ENCODE assay signal across 9 mouse cellular contexts in the genomic region with DNA sequence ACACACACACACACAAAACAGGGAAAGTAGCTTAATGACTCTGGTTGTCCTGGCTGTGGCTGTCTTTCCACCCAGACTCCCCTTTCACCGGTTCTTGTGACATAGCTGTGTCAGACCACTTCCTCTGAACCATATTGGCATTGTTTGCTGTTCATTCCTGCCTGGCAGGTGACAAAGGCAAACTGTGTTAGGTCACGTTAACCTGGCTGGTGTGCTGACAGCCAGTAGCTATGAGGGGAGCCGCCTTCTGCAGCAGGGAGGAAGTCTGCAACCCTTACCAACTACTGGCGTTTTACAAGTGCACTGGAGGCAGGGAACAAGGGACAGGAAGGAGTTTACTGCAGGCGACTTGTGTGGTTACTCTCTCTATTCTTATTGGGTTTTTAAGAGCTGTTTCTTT.
DNase-seq lines count a peak whose midpoint lies in the region; ATAC-seq lines count a peak whose summit lies in the region.
"Had no signal": no experiment of that assay in that cellular context is flagged by ENCODE, and none has a peak within 500 bp of the region (broad histone marks: within the 10 kb centered on the region; RNA-seq: fewer than 3 reads in every experiment).

No protein-coding gene starts in this region.

- no peak overlapping the region for H3K4me2 ChIP-seq in kidney, embryonic 15.5 days

- no peak overlapping the region for H3K27ac ChIP-seq in kidney, embryonic 15.5 days

- H3K9ac ChIP-seq in kidney, embryonic 15.5 days = no peak overlapping the region

- no peaks in the 10 kb centered on the region for H3K27me3 ChIP-seq in kidney, embryonic 15.5 days

- DNase-seq in kidney, adult 9 months = no peak
- DNase-seq in large intestine, adult 2 months (ENCODE audit: low read depth, low spot score) = peak; percentile 47
- peak; percentile 1 to 9 for DNase-seq in natural killer cell, adult 2 months (ENCODE audit: low spot score in 2 of 2)
- DNase-seq in T-cell, adult 2 months (ENCODE audit: low spot score) = no peak
- no peak for DNase-seq in spleen, adult 18-20 months
- no peak for DNase-seq in embryo, embryonic 10 days (ENCODE audit: low spot score)
- DNase-seq: gastrocnemius, postnatal 36 days had no signal

- H3K4me3 ChIP-seq in kidney, embryonic 15.5 days (replicated peaks) = no peak overlapping the region

- H3K9me3 ChIP-seq in kidney, embryonic 15.5 days (replicated peaks) = no peaks in the 10 kb centered on the region

- no peaks in the 10 kb centered on the region for H3K4me1 ChIP-seq in kidney, embryonic 15.5 days

- WGBS in kidney, embryonic 15.5 days = 18% methylated on average over 5 of the region's 5 CpGs
- WGBS in large intestine, adult 2 months = 9% methylated on average over 5 of the region's 5 CpGs

- peaks cover 15% of the 10 kb centered on the region; the same call in 1 of the 2 replicates for H3K36me3 ChIP-seq in kidney, embryonic 15.5 days

- 0 out of 2 replicates have a peak, but pooled peaks have one; percentile 49 for ATAC-seq in kidney, embryonic 15.5 days (replicated peaks; ENCODE audit: low FRiP score)
- ATAC-seq in activated CD4-positive, CD25-positive, alpha-beta regulatory T cell, adult 4 months = peak; percentile 25

Comparison
In these comparisons a context has a peak if more than half of its experiments do, and no peak if none do; other contexts are left out.
1. DNase-seq: peak in large intestine, adult 2 months (single experiment) and natural killer cell, adult 2 months (2 of 2); none in kidney, adult 9 months (single experiment), T-cell, adult 2 months (single experiment), spleen, adult 18-20 months (0 of 2) and embryo, embryonic 10 days (single experiment).